Mouse (Mus musculus) intestine, embryonic 16.5 days (tissue): ENCODE results near the gene Zfp958. TPM values are rescaled to one million over a fixed set of nuclear protein-coding genes. Genes with fewer than 3 reads are reported as not detected.
"Not testable (repeated sequence)": the region's sequence is repeated elsewhere in the genome, so short reads cannot be mapped to it uniquely, and the experiment has no call there.

Experiments
- ATAC-seq: fragments of 200-750 bp; cut with Nextera tagmentation; 2 replicates; pipeline ENCODE4 v1.8.0; 2017; ENCODE audit warnings: moderate TSS enrichment, moderate library complexity
- H3K27ac ChIP-seq: fragments of 300-500 bp; sonication (generic); 2 replicates; pipeline ENCODE4 v1.5.1; 2014; ENCODE audit warnings: mild to moderate bottlenecking, low read length
- H3K27me3 ChIP-seq: fragments of 300-500 bp; sonication (generic); replicated peaks from 2 replicates; pipeline ENCODE4 v1.6.1; 2014; ENCODE audit warnings: low read length, control low read depth, mixed read lengths; ENCODE audit not compliant: control insufficient read depth, insufficient read depth
- H3K36me3 ChIP-seq: fragments of 300-500 bp; sonication (generic); 2 replicates; pipeline ENCODE4 v1.6.1; 2014; ENCODE audit warnings: low read length, control low read depth; ENCODE audit not compliant: control insufficient read depth, insufficient read depth
- H3K4me1 ChIP-seq: fragments of 300-500 bp; sonication (generic); 2 replicates; pipeline ENCODE4 v1.6.1; 2014; ENCODE audit warnings: low read length, control low read depth, mixed read lengths; ENCODE audit not compliant: control insufficient read depth, insufficient read depth
- H3K4me2 ChIP-seq: fragments of 300-500 bp; sonication (generic); 2 replicates; pipeline ENCODE4 v1.6.1; 2014; ENCODE audit warnings: low read depth, low read length, control low read depth
- H3K4me3 ChIP-seq: fragments of 300-500 bp; sonication (generic); 2 replicates; pipeline ENCODE4 v1.5.1; 2014; ENCODE audit warnings: mild to moderate bottlenecking, low read length
- H3K9ac ChIP-seq: fragments of 300-500 bp; sonication (generic); 2 replicates; pipeline ENCODE4 v1.6.1; 2014; ENCODE audit warnings: low read depth, low read length
- H3K9me3 ChIP-seq: fragments of 300-500 bp; sonication (generic); 2 replicates; pipeline ENCODE4 v1.6.1; 2016; ENCODE audit warnings: low read length, control low read depth; ENCODE audit not compliant: control insufficient read depth
- WGBS: fragments of 180-500 bp; shearing (Covaris S2); extraction: QIAGEN DNeasy Blood & Tissue Kit; methylation state at CpG from one replicate; pipeline ENCODE4 v1.1.7; 2014; 5-methylcytosine and 5-hydroxymethylcytosine counted together
- polyA plus RNA-seq: library from polyadenylated mRNA; unstranded; fragments of >200 nt; fragmentation: Nextera tagmentation; extraction: Ambion mirVana; gene quantifications from 2 replicates; pipeline ENCODE4 v1.2.1, GENCODE M21; 2015

The Zfp958 gene
- polyA plus RNA-seq, 1 experiment from 2014 or later: 10.9 TPM

DNA sequence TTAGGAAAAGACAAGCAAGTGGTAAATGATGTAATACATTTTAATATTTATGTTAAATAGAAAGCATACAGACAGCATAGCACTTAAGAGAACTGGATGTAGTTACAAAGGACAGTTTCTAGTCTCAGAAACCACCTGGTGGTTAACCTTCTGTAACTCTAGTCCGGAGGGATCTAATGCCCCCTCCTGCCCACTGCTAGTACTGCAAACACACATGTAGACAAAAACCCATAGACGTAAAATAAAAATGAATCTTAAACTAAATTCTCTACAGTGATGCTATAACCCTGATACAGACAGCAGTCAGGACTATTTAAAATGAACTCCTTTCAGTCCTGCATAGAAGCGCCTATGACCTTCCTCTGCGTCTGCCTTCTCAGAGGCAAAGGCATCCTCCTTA is 24.1 kb downstream of the Zfp958 start:
- Histone ChIP-seq H3K4me3 (no peak overlapping the region), H3K27ac (no peak overlapping the region), H3K9ac (no peak overlapping the region), H3K36me3 (no peaks in the 10 kb centered on the region), H3K27me3 (no peaks in the 10 kb centered on the region), H3K4me2 (no peak overlapping the region), H3K4me1 (no peaks in the 10 kb centered on the region), H3K9me3 (no peaks in the 10 kb centered on the region)
- 89% methylated on average over 4 of the region's 4 CpGs for WGBS
- no peak for ATAC-seq

DNA sequence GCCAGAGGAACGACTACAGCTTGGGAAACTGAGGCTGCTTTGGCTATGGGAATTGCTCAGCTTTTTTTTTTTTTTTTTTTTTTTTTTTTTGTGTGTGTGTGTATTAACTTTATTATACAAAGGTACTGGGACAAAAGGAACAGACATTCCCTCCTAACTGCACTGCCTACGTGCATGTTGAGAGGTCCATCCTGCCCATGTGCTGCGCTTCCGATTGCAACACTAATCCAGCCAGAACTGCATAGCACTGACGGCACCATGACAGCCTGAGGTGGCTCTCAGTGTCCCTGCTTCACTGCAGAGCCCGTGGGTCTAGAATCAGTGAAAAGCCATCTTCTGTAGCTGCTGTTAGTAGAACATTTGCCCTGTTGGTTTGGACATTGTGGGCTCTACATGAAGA is 30.0 kb downstream of the Zfp958 start:
- H3K36me3 ChIP-seq, H3K4me1 ChIP-seq, H3K27me3 ChIP-seq, H3K4me3 ChIP-seq, H3K9ac ChIP-seq, H3K4me2 ChIP-seq, H3K27ac ChIP-seq, H3K9me3 ChIP-seq, ATAC-seq: not testable (repeated sequence)
- 84% methylated on average over 6 of the region's 6 CpGs for WGBS

DNA sequence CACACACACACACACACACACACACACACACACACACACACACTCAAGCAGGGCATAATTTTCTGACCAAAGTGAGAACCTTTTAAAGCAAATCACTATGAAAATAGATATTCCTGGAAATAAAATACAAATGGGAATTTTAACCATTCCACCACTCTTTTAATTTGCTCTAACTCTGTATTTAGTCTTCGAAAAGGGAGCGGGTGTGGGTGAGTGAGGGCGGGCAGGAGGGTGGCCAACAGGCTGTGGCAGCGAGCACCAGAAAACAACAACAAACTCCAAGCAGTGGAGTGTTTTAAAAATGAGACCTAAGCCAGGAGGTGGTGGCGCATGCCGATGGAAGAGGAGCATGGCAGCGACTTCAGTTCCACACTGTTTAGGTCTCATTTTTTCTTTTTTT is 43.6 kb downstream of the Zfp958 start:
- Histone ChIP-seq H3K4me1 (no peaks in the 10 kb centered on the region), H3K9ac (no peak overlapping the region), H3K4me3 (no peak overlapping the region), H3K27ac (no peak overlapping the region), H3K36me3 (no peaks in the 10 kb centered on the region), H3K4me2 (no peak overlapping the region), H3K9me3 (no peaks in the 10 kb centered on the region), H3K27me3 (no peaks in the 10 kb centered on the region)
- no peak for ATAC-seq
- WGBS: 88% methylated on average over 7 of the region's 7 CpGs

DNA sequence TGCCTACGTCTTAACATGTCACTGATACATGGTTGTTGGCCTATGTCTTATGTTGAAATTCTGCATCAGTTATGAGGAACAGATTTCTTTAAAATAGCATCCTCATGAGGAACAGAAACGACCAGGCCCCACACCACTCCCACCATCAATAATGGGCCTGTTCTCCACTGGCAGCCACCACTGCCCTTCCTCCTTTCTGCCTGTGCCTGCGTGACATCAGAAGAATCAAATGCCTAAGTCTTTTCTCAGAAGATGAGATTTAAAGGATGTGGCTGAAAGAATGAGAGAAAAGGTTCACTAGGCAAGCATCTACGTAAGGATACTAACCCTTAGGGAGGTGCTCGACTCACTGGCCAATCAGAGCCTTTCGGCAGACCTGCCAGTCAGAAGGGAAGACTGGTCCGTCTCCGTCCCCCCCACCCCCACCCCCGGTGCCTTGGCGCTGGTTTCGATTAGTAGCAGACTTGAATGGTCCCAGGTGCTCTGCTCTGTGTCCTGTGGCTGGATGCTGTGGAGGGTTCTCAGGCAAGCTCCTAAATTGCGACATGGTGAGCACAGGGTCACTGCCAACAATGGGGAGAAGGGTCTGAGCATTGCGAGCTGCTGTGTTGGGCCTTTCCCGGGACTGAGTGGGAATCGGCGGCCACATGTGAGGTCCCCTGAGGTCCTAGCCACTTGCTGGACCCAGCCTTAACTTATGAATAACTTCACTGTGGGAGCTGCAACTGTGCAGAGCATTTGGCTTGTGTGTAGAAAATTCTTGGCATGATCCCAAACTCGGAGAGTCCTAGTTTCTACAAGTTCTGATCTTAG is 62.4 kb downstream of the Zfp958 start:
- Histone ChIP-seq H3K9me3 (peaks cover 2% of the 10 kb centered on the region; the same call in 1 of the 2 replicates), H3K27ac (no peak overlapping the region), H3K4me3 (no peak overlapping the region), H3K4me1 (peaks cover 4% of the 10 kb centered on the region; the same call in 1 of the 2 replicates), H3K27me3 (no peaks in the 10 kb centered on the region), H3K4me2 (no peak overlapping the region), H3K9ac (no peak overlapping the region), H3K36me3 (no peaks in the 10 kb centered on the region)
- no peak for ATAC-seq
- WGBS: 87% methylated on average over 17 of the region's 17 CpGs

DNA sequence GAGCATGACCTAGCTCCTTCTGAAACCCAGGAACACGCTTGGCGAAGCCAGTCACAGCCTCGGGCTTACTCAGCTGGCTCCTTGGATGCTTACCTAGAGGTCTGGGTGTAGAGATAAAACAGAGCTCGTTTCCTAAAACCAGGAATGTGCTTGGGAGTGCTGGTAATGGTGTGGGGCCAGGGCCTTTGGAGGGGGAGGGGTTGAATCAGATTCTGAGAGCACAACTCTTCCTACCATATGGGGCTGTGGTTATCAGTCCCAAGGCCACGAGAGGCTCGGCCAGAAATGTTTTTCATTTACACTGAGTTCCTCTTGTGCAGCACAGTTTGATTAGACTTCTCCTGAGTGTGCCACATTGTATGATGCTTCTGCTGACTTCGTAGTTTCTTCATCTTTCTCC is 63.6 kb downstream of the Zfp958 start:
- peak overlapping the region; percentile 74; the same call in 1 of the 2 replicates for H3K4me3 ChIP-seq
- no peaks in the 10 kb centered on the region for H3K27me3 ChIP-seq
- no peak overlapping the region for H3K27ac ChIP-seq
- ATAC-seq: no peak
- H3K9ac ChIP-seq: no peak overlapping the region
- peak overlapping the region; percentile 65 for H3K4me2 ChIP-seq
- H3K36me3 ChIP-seq: no peaks in the 10 kb centered on the region
- peaks cover 2% of the 10 kb centered on the region; the same call in 1 of the 2 replicates for H3K9me3 ChIP-seq
- 79% methylated on average over 7 of the region's 7 CpGs for WGBS
- peaks cover 4% of the 10 kb centered on the region; the same call in 1 of the 2 replicates for H3K4me1 ChIP-seq

DNA sequence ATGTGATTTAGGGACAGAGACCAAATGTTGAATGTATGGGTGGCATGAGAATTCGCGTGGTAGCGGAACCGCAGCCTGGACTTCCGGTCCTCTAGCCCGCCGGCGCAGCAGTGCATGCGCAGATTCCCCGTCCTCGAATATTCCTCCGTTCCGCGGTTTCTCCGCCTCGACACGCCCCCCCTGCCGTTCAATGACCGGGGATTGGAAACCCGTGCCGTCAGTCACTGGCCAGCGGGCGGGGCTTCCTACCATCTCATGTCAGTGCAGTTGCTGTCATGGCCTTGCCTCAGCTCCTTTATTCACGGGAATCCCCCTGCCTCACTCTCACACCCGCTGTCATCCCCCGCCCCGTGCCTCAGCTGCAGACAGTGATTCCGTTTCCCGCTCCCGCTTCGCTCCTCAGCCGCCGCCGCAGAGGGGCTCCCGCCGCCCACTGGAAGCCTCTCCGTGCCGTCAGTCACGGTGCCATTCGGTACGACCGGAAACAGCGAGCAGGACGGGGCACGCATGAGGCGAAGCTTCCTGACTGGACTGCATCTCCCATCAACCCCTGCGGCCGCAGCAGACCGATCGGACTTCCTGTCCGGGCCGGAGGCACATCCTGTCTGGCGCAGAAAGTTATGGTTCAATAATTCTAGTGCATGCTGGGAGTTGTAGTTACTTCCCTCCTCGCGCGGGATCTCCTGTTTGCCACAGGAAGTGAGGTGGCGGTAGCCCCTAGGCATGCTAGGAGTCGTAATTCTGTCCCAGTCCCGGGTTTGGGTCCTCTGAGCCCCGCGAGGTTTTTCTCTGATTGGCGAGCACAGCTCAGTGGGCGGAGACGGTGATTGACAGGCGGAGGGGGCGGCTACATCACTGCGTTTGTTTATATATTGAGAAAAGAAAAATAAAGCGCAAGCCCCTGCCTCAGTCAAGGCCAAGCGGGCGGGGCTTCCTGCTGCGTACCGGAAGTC is 64.6 kb downstream of the Zfp958 start:
- Histone ChIP-seq H3K36me3 (no peaks in the 10 kb centered on the region), H3K4me2 (peak overlapping the region; percentile 65), H3K27me3 (no peaks in the 10 kb centered on the region), H3K27ac (peak overlapping the region; percentile 99), H3K4me1 (peaks cover 4% of the 10 kb centered on the region; the same call in 1 of the 2 replicates), H3K9ac (peak overlapping the region; percentile 89), H3K4me3 (peak overlapping the region; percentile 74), H3K9me3 (peaks cover 2% of the 10 kb centered on the region; the same call in 1 of the 2 replicates)
- peak; percentile 97 for ATAC-seq
- under 1% methylated on average over 72 of the region's 72 CpGs for WGBS

DNA sequence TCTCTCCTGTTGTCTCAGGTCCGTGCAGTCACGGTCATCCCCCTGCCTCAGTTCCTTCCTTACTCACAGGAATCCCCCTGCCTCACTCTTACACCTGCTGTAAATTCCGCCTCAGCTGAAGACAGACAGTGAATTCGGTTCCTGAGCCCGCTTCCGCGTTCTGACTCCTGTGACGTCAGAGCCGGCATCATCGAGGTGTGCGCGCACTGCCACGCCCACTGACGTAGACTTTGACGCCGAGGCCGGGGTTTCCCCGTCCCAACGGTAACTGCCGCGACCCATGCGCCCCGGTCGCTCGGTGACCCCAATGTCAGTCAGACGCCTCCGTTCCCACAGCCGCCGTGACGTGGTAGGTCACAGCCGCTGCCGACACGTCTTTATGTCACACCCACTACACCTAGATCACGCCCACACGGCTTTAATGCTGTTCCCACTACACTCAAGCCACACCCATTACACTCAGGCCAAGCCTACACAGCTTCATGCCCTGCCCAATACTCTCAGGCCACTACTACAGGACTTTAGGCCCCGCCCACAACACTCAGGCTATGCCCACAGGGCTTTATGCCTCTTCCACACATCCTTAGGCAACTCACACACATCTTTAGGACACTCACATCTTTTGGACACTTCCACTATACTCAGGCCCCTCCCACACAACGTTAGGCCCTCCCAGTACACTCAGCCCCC is 65.4 kb downstream of the Zfp958 start:
- Histone ChIP-seq H3K27me3 (no peaks in the 10 kb centered on the region), H3K27ac (peak overlapping the region; percentile 97), H3K9me3 (peaks cover 2% of the 10 kb centered on the region; the same call in 1 of the 2 replicates), H3K4me2 (peak overlapping the region; percentile 40), H3K4me1 (peaks cover 4% of the 10 kb centered on the region; the same call in 1 of the 2 replicates), H3K4me3 (peak overlapping the region; percentile 74), H3K9ac (peak overlapping the region; percentile 74), H3K36me3 (no peaks in the 10 kb centered on the region)
- peak; percentile 70 for ATAC-seq
- WGBS: under 1% methylated on average over 37 of the region's 37 CpGs

DNA sequence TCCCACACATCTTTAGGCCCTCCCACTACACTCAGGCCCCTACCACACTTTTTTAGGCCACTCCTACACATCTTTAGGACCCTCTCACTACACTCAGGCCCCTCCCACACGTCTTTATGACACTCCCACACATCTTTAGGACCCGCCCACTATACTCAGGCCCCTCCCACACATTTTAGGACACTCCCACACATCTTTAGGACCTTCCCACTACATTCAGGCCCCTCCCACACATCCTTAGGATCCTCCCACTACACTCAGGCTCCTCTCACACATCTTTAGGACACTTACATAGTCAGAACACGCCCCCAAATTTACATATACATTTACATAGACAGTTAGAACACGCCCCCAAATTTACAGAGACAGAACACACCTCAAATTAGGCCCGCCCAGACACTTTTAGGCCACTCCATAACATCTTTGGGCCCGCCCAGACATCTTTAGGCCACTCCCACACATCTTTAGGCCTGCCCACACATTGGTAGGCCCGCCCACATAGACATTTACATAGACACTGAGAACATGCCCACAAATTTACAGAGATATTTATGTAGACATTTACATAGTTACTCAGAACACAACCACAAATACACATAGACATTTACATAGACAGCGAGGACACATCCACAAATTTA is 66.1 kb downstream of the Zfp958 start:
- no peaks in the 10 kb centered on the region for H3K27me3 ChIP-seq
- no peaks in the 10 kb centered on the region for H3K36me3 ChIP-seq
- H3K9ac ChIP-seq: no peak overlapping the region
- peaks cover 2% of the 10 kb centered on the region; the same call in 1 of the 2 replicates for H3K9me3 ChIP-seq
- H3K27ac ChIP-seq: peak overlapping the region; percentile 97; the same call in 1 of the 2 replicates
- H3K4me3 ChIP-seq: peak overlapping the region; percentile 74
- no peak for ATAC-seq
- peak overlapping the region; percentile 40 for H3K4me2 ChIP-seq
- peaks cover 4% of the 10 kb centered on the region; the same call in 1 of the 2 replicates for H3K4me1 ChIP-seq
- WGBS: 75% methylated on average over 8 of the region's 8 CpGs
